Mouse (Mus musculus): ENCODE results near the gene Tprgl.

Tprgl gene

DNA sequence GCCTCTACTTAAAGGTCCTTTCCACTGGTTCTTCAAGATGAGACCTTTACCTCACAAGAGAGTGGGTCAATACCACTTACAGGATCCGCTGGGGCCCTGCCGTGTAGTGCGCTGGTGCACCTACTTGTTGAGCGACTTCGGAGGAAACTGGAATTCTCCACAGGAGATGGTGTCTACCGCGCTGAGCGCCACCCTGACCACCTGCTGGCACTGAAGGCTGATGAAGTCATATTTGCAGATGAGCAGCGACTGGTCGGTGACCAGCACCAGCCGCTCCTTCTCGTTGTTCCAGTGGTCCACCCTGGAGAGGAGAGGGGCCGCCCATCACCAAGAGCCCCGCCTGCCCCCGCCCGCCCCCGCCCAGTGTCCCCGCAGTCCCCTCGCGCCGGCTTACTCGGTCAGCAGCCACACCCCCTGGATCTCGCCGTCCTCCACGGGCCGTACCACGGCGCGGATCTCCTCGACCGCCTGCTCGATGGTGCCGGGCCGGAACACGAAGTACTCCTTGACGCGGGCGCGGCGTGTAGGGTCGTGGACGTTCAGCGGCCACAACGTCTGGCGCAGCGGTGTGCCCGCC lies 417 bp downstream of the Tprgl start:
- no peak for DNase-seq (ENCODE audit: low spot score in 2 of 2)

DNA sequence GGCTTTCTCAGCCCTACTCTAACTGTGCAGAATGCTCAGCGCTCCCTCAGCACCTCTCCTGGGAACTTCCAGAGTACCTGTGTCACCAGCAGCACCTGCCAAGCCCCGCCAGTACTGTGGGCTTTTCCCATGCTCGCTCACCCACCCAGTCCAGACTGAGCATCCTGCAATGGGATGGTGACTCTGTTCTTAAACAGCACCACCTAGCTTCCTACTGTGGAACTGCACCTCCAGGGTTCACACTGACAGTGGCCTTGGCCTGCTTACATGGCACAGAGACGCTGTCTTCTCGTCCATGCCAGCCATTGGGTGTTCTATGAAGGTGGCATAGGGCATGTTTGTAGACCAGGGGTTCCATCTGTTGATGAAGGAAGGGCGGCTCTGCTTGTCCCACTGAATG lies 1.5 kb downstream of the Tprgl start:
- peak; percentile 83 to 87 for DNase-seq (ENCODE audit: low spot score in 2 of 2)

DNA sequence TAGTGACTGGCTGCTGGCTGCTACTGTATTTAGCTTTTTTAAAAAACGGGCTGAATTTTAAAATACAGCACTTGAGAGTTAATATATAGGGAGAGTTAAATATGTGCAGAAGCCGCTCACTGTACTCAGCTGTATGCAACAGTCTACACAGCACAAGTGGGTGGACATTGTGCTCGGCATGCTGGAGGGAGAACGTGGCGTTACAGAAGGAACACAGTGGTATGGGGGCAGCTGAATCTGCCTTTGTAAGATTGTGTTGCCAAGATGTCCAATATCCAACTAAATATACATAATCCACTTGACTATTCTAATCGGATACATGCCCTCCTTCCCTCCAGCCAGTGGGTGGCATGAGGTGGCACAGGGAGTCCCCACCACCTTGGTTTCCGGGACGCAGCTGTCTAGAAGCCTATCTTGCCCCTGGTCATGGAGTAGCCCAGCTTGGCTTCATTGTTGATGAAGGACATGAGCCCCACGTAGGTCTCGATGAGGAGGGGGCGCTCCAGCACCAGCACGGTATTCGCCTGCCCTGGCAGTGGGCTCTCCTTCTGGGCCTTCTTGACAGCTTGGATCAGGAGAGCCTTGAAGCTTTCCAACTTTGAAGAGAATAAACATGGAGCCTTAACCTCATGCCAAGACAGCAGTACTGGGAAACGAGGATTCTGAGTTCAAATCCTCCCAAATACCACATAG lies 2.4 kb downstream of the Tprgl start:
- DNase-seq (ENCODE audit: low spot score in 2 of 2): no peak

DNA sequence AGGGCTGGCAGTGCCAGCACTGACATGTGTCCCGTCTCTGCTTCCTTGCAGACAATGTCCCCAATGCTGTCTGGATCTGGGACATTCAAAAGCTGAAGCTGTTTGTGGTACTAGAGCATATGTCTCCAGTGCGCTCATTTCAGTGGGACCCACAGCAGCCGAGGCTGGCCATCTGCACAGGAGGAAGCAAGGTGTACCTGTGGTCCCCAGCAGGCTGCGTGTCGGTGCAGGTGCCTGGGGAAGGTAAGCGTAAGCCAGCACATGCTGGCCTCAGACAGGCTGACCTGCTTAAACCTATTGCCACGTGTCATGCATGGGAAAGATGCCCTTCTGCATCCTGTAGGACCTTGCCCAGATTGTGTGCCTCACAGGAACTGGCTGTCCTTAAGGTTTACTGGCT lies 4.4 kb downstream of the Tprgl start:
- no peak for DNase-seq (ENCODE audit: low spot score in 2 of 2)

DNA sequence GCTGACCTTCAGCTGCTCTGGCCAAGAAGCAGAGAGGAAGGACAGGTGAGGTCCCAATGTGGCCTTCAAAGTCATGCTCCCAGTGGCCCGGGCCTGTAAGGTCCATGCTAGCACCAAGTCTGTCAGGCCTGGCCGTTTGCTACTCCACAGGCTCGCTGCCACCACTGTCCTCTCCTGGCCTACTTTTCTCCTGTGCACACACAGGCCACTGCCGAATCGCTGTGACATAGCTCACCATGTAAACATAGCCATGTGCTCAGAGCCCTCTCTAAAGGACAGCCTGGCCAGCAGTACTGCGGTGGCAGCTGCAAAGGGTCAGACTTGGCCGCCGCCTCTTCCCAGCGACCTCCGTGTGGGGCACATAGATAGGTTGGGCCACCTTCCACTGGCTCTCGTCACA lies 6.4 kb downstream of the Tprgl start:
- DNase-seq (ENCODE audit: low spot score in 2 of 2): no peak

DNA sequence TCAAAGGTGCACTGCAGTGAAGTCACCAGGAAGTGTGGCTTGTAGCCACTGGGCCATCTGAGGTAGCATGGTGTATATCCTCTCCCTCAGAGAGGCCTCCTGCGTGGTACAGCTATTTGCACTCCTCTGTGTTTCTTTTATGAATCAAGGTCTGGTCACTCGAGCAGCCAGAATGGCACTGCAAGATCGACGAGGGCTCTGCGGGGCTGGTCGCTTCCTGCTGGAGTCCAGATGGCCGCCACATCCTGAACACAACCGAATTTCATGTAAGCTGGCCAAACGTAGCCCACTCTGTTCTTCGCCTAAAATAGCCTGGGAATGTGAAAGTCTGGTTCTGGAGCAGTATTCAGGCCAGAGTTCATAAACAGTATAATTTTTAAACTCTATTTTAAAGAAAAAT lies 14.1 kb downstream of the Tprgl start:
- DNase-seq (ENCODE audit: low spot score in 2 of 2): no peak

DNA sequence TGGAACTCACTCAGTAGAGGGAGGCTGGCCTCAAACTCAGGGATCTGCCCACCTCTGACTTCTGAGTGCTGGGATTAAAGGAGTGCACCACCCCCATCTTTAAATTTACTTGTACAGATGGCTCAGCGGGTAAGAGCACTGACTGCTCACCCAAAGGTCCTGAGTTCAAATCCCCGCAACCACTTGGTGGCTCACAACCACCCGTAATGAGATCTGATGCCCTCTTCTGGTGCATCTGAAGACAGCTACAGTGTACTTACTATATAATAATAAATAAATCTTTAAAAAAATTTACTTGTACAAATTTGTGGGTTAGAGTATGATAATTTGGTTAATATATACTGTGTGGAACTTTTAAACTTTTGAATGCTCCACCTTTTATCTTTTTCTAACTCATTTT lies 15.8 kb downstream of the Tprgl start:
- DNase-seq (ENCODE audit: low spot score in 2 of 2): no peak

DNA sequence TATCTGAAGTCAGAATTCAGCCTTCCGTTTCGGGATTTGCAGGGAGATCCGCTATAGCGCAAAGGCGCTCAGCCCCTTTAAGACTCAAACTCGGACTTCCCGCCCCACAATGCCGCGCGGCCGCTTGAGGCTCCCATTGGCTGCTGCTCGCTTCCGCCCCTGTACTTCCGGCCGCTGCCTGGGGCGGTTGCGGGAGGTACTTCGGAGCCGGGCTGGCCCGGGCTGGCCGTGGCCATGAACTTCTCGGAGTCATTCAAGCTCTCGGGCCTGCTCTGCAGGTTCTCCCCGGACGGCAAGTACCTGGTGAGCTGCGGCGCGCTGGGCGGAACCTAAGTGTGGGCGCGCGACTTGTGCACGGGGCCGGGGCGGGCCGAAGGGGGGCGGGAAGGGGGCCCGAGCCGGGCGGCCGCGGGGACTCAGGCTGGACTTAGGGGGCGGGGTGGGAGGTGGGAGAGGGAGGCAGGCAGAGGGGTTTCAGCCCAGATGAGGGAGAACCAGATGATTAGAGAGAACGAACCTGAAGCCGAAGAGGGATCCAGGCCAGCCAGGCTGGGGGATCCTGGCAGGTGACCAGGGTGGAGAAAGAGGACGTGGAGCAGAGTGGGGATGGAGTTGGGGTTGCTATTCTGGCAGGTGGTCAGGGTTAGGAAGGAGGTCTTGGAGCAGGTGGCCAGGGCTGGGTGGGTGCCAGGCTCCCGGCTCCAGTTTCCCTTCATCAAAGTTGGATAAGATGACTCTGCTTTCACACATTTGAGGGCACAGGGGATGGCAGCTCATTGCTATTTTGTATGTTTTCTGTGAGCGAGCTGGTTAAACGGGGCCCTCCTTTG lies 18.0 kb downstream of the Tprgl start, which contains the start of gene Wrap73:
TSS of gene Wrap73 (plus strand) at position 162 of the 830 bp plus-strand sequence.
- DNase-seq (ENCODE audit: low spot score in 2 of 2): peak; percentile 75 to 78

DNA sequence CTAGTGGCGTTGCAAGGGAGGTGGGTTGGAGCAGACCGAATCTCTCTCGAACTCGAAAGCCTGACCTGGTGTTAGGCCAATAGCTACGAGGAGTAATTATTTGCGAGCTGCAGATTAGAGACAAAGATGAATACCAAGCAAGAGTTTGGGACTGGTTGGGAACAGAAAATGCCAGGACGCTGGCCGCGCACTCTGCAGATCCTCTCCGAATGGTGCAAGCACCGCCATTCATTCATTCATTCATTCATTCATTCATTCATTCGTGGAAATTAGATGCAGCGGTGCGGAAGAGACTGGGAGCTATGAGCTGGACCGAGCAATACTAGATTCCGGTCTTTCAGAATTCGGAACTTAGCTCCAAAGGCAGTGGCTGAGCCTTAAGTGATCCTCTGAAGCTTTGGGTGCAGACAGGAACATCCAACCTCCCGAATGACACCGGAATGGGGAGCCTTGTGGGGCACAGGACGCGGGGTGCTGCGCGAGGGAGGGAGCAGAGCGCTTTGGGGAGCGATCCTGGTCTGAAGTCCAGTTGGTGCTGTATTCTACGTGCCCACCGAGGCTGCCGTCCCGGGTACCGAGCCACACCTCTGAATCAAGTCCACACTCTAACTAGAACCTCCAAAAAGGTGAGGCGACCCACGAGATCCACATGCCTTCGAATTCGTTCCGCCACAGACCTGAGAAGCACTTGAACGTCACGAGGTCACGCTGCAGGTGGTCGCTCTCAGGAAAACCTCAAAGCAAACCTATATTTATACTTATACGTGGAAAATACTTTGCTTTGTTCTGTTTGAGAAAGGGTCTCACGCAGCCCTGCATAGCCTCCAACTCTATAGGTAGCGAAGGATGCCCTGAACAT lies 19.2 kb downstream of the Tprgl start:
- no peak for DNase-seq (ENCODE audit: low spot score in 2 of 2)

DNA sequence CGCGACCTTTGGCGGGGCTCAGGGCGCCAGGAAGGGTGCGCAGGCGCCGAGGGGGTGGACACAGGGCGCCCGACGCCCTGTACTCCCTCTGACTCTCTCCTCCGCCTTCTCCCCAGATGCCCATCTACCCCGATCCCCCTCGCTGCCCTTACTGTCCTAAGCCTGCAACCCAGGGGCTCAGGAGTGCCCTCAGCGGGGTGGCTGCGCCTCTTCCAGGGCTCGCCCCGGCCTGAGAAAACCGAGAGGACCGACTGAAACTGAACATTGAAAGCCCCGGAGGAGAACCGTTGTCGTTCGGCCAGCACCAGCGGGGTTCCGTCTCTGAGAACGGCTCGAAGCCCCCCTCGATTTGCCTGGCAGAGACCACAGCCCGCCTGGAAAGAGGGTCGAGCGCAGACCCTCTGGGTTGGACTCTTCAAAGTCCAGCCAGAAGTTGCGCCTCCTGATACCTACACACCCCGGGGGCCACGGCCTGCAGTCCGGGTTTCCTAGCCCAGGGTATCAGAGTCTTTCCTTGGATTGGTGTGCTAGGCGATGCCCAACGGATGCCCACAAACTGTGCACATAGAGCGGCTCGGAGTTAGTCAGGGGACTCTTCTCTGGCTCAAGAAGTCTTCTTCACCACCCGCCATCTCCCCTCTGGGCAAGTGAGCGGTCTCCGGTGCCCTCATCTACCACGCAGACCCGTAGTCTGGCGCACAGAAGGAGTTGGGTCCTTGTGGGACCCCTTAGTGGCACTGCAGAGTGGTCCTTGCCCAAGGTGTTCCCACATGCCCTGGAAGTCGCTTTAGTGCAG lies 20.1 kb downstream of the Tprgl start:
- DNase-seq (ENCODE audit: low spot score in 2 of 2): no peak

DNA sequence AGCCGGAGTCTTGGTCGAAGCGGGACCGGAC lies 20.5 kb downstream of the Tprgl start, which contains the start of gene Trp73:
TSS of gene Trp73 (minus strand) at position 27 of the 31 bp plus-strand sequence.
- DNase-seq (ENCODE audit: low spot score in 2 of 2): no peak

DNA sequence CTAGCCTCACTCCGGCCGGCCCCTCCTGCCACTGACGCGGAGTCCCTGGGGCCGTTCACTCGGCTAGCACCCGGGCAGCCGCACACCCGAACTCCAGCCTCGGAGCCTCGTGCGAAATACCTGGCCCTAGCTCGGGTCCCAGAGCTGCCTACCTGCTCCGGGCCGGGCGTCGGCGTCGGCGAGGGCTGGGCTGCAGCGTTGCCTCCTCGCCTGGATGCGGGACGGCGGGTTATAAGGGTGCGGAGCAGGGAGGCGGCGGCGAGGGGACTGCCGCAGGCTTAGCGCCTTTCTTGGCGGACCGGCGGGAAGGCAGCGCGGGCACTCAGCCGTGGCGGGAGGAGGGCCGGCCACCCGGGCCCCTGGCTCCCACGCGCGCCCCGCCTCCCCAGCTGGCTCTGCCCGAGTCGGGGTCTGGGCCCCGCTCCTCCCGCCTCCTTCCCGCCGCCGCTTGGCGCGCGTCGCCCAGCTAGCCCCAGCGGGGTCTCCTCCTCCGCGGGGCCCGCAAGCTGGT lies 20.7 kb downstream of the Tprgl start:
- DNase-seq (ENCODE audit: low spot score in 2 of 2): no peak

DNA sequence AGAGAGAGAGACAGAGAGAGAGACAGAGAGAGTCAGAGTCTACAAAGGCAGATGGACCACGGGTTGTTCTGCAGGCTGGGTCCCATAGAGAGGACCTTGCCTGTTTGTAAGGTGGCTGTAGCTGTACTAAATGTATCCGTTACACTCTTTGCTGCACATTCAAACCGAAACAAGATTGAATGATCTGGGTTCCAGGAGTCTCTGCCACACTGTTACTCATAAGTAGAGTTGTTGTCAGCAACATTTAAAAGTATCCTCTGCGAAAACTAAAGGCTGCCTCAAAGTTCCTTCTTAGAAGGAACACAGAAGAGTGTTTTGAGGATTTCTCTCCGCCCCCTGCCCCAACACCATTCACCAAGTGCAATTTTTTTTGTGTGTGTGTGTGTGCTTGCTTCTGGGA lies 23.3 kb downstream of the Tprgl start:
- DNase-seq (ENCODE audit: low spot score in 2 of 2): no peak

DNA sequence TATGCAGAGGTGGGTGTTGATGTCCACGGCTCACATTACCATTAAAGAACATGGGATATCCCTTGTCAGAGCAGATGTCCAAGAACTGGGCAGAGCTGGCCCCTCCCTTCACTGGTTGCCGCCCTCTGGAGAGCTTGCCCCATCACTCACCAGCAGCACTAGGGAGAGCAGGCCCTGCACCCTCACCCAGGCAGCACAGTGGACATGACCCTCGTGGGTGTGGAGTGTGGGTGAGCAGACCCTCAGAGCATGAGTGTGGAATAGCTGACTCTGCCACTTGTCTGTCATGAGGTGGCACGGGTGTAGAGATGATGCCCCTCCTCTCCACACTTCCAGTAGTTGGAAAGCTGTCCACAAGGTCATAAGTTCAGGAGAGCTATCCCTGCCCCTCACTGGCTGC lies 25.7 kb downstream of the Tprgl start:
- DNase-seq (ENCODE audit: low spot score in 2 of 2): no peak

DNA sequence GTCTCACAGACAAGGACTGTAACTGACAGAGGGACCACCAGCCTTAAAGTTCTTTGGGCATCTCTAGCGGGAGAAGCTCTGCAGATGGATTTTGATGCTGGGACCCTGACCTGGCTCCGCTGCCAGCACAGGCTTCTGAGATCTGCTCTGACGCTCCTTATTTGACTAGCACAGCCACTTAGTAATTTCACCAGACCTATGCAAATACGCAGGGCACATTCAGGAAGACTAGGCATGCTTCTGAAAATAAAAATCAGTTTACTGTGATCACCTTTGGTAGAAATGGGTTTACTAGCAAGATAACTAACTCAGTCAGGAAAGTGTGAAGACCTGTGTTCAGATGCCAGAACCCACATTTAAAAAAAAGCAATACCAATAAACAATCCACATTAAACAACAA lies 28.6 kb downstream of the Tprgl start:
- DNase-seq (ENCODE audit: low spot score in 2 of 2): no peak

DNA sequence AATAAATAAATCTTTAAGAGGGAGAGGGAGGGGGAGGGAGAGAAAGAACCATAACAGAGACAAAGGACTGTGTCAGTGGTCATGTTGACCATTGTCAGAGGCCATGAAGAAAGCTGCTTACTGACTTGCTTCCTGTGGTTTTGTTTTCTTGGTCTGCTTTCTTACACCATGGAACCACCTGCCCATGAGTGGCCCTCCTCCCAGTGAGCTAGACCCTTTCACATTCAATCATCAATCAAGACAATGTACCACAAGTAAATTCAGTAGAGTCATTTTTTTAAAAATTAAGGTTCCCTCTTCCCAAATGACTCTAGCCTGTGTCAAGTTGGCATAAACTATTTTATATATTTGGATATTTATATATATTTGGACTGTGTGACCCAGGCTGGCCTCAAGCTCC lies 30.5 kb downstream of the Tprgl start:
- DNase-seq (ENCODE audit: low spot score in 2 of 2): no peak

DNA sequence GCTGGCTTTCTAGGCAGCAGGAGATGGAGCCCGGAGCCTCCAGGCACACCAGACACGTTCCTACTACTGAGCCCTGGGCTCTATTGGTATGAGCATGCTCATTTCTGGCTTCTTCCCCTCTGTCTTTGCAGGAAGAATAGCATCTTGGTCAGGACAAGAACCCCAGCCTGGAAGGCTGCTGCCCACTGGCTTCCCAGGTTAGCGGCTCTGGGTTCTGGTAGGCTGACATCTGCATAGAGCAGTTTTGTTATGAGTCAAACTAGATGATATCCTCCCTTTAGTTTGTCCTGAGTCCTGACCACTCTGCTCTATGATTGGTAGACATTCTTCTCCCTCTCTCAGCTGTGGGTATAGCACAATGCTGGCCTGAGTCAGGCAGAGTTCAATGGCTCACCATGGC lies 33.2 kb downstream of the Tprgl start:
- DNase-seq (ENCODE audit: low spot score in 2 of 2): no peak

DNA sequence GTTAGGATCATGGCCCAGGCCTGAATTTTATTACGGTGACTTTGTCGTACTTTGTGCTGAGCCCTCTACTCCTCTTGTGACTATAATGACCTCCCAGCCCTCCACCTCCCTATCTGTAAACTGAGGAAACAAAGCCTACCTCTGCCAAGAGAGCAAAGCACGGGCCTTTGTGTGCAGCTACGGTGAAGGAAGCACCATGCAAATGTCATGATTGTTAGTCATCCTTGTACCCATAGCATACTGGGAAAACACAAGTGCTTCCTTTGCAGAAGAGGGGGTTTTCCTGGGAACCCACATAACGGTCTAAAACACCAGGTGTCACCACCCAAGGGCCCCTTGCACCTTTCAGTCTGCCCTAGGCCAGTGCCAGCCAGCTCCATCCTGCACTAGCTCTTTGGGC lies 35.3 kb downstream of the Tprgl start:
- DNase-seq (ENCODE audit: low spot score in 2 of 2): no peak

DNA sequence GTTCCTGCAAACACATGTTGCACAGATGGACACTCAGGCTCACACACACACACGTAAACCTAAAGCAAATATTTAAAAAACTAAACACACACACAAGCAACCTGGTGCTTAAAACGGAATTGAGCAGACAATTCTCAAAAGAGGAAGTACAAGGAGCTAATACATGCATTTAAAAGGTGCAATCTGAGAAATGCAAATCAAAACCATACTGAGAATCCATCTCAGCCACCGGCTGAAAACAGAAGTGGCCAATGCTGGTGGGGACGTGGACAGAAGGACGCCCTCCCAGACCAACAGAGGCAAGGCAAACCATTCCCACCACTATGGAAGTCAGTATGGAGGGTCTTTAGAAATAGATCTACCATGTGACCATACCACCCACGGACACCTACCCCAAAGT lies 36.9 kb downstream of the Tprgl start:
- DNase-seq (ENCODE audit: low spot score in 2 of 2): no peak

DNA sequence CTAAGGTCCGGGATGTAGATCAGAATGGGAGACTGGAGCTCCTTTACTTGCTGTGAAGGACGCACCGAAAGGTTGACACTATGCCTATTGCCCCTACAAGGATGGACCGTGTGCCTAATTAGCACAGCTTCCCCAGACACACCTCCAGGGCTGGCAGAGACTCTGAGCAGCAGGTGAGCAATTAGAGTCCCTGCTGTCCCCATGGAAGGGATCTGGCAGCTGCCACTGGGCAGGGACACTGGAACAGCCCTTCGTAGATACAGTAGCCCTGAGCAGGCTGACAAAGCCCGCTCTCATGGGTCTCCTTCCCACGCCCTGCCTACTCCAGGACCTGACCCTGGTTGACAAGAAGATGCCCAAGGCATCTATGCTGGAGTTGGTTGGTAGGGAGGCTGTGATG lies 38.1 kb downstream of the Tprgl start:
- no peak for DNase-seq (ENCODE audit: low spot score in 2 of 2)

DNA sequence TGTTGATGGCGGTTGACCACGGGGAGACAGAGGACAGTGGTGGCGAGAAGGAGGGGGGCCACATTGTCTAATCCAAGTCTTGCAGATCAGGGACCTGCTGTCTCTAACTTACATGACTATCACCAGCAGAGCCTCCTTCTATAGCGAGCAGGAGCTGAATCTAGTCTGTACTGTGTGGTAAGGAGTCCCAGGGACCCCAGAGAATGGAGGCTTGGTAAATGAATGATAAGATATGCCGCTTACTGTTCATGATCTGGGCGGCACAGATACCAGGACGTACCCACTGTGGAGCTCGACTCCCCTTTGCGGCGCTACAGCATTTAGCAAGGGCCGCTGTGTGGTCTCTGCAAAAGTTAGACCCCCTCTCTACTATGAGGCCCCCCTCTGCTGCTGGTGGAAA lies 38.7 kb downstream of the Tprgl start:
- DNase-seq (ENCODE audit: low spot score in 2 of 2): no peak

DNA sequence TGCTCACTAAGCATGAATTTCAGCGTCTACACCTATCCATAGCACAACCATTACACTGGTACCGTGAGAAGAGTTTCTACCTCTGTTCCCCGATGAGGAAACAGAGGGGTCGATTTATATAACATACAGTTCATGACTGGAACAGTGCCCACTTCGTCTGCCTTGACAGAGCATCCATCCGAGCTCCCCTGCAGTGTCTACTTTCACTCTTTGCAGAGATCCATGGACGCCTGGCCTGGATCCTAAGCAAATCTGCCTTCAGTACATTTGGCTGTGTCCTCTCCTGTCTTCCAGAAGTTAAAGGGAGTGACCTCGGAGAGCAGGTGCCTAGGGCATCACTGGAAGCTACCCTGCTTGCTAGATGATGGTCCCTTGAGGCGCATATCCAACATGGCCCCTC lies 41.3 kb downstream of the Tprgl start:
- DNase-seq (ENCODE audit: low spot score in 2 of 2): no peak
